ENCODE assay signal across 10 mouse cellular contexts in the genomic region with DNA sequence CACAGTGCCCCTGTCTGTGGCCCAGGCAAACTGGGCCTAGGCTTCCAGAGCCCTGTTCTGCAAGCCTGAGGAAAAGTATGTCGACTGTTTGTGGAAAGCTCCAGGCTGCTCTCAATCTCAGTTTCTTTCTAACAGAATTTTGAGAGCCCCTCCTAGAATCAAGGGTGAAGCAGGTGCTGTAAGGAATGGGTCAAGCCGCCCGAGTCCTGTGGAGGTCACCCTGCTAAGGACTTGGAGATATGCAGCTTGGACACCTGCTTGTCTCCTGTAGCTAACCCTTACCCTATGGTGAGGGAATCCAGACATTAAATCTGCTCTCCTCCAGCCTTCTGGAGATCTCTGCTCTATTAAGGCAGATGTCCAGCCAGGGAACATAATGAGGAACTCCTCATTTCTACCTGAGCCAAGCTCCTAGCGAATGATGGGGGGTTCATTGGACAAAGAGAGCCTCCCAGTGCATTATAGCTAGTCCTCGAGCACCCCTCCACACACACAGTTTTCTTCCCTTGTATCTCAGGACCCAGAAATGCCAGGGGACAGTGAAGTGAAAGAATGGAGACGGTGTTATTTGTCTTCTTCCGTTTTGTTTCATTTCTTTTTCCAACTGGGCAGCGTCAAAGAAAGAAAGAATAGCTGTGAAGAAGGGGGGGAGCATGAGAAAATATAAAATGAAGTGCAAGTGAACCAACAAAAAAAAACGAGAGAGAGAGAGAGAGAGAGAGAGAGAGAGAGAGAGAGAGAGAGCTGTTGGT. TPM values are rescaled to one million over a fixed set of nuclear protein-coding genes. Genes with fewer than 3 reads are reported as not detected.
A peak's percentile ranks its signal among the peaks of the same experiment; 100 is the strongest.
DNase-seq lines count a peak whose midpoint lies in the region; ATAC-seq and TF ChIP-seq lines count a peak whose summit lies in the region.
"Had no signal": no experiment of that assay in that cellular context is flagged by ENCODE, and none has a peak within 500 bp of the region (broad histone marks: within the 10 kb centered on the region; RNA-seq: fewer than 3 reads in every experiment).

No protein-coding gene starts in this region.

- H3K4me1 ChIP-seq in hindbrain, embryonic 11.5 days (replicated peaks; ENCODE audit: control insufficient read depth, insufficient read depth, low read length) = peaks cover 21% of the 10 kb centered on the region
- no peaks in the 10 kb centered on the region for H3K4me1 ChIP-seq in hindbrain, postnatal 0 days (ENCODE audit: insufficient read depth, low read length)
- H3K4me1 ChIP-seq in brown adipose tissue, adult 24 weeks (ENCODE audit: control insufficient read depth, insufficient read depth, insufficient read length, low read length) = no peaks in the 10 kb centered on the region
- peaks cover 60% of the 10 kb centered on the region for H3K4me1 ChIP-seq in embryonic facial prominence, embryonic 15.5 days
- H3K4me1 ChIP-seq in limb, embryonic 15.5 days = peaks cover 55% of the 10 kb centered on the region

- 6% methylated on average over 9 of the region's 9 CpGs for WGBS in hindbrain, embryonic 11.5 days
- 7% methylated on average over 9 of the region's 9 CpGs for WGBS in hindbrain, postnatal 0 days
- WGBS in embryonic facial prominence, embryonic 15.5 days = 15% methylated on average over 9 of the region's 9 CpGs
- 23% methylated on average over 9 of the region's 9 CpGs for WGBS in limb, embryonic 15.5 days

- H3K4me2 ChIP-seq in hindbrain, embryonic 11.5 days (replicated peaks; ENCODE audit: low read depth, low read length) = 0 out of 2 replicates have a peak overlapping the region, but pooled peaks have one; percentile 5
- H3K4me2 ChIP-seq in hindbrain, postnatal 0 days (ENCODE audit: low read depth, low read length) = no peak overlapping the region
- peak overlapping the region; percentile 81 for H3K4me2 ChIP-seq in embryonic facial prominence, embryonic 15.5 days (replicated peaks)
- peak overlapping the region; percentile 92 for H3K4me2 ChIP-seq in limb, embryonic 15.5 days

- H3K9ac ChIP-seq in hindbrain, embryonic 11.5 days (ENCODE audit: low read depth, low read length) = no peak overlapping the region
- H3K9ac ChIP-seq in hindbrain, postnatal 0 days (replicated peaks; ENCODE audit: low read length) = no peak overlapping the region
- H3K9ac ChIP-seq in embryonic facial prominence, embryonic 15.5 days = peak overlapping the region; percentile 80; the same call in 1 of the 2 replicates
- H3K9ac ChIP-seq in limb, embryonic 15.5 days = no peak overlapping the region

- H3K36me3 ChIP-seq in hindbrain, embryonic 11.5 days (ENCODE audit: control insufficient read depth, insufficient read depth, low read length) = no peaks in the 10 kb centered on the region
- H3K36me3 ChIP-seq in hindbrain, postnatal 0 days (ENCODE audit: insufficient read depth, low read length) = no peaks in the 10 kb centered on the region
- no peaks in the 10 kb centered on the region for H3K36me3 ChIP-seq in embryonic facial prominence, embryonic 15.5 days
- H3K36me3 ChIP-seq in limb, embryonic 15.5 days = no peaks in the 10 kb centered on the region

- no peaks in the 10 kb centered on the region for H3K9me3 ChIP-seq in hindbrain, embryonic 11.5 days (ENCODE audit: control insufficient read depth, low read length)
- no peaks in the 10 kb centered on the region for H3K9me3 ChIP-seq in hindbrain, postnatal 0 days (ENCODE audit: low read length)
- no peaks in the 10 kb centered on the region for H3K9me3 ChIP-seq in embryonic facial prominence, embryonic 15.5 days (replicated peaks)
- no peaks in the 10 kb centered on the region for H3K9me3 ChIP-seq in limb, embryonic 15.5 days

- H3K27me3 ChIP-seq in hindbrain, embryonic 11.5 days (ENCODE audit: control insufficient read depth, insufficient read depth, low read length) = peaks cover 91% of the 10 kb centered on the region
- H3K27me3 ChIP-seq in hindbrain, postnatal 0 days (ENCODE audit: insufficient read depth, low read length) = peaks cover 75% of the 10 kb centered on the region
- H3K27me3 ChIP-seq in embryonic facial prominence, embryonic 15.5 days = peaks cover 65% of the 10 kb centered on the region
- peaks cover 88% of the 10 kb centered on the region for H3K27me3 ChIP-seq in limb, embryonic 15.5 days

- H3K4me3 ChIP-seq in hindbrain, embryonic 11.5 days (ENCODE audit: low read depth, low read length) = peak overlapping the region; percentile 20; the same call in 1 of the 2 replicates
- H3K4me3 ChIP-seq in hindbrain, postnatal 0 days (ENCODE audit: low read length) = no peak overlapping the region
- H3K4me3 ChIP-seq in brown adipose tissue, adult 24 weeks (ENCODE audit: insufficient read depth, low read depth, low read length) = peak overlapping the region; percentile 57
- peak overlapping the region; percentile 67 for H3K4me3 ChIP-seq in embryonic facial prominence, embryonic 15.5 days (replicated peaks)
- peak overlapping the region; percentile 63 for H3K4me3 ChIP-seq in limb, embryonic 15.5 days

- H3K27ac ChIP-seq in hindbrain, embryonic 11.5 days (ENCODE audit: low read depth, low read length) = no peak overlapping the region
- no peak overlapping the region for H3K27ac ChIP-seq in hindbrain, postnatal 0 days
- H3K27ac ChIP-seq in brown adipose tissue, adult 24 weeks (replicated peaks; ENCODE audit: low read depth, low read length) = peak overlapping the region; percentile 5; the same call in 1 of the 2 replicates
- peak overlapping the region; percentile 89 for H3K27ac ChIP-seq in embryonic facial prominence, embryonic 15.5 days (replicated peaks)
- H3K27ac ChIP-seq in limb, embryonic 15.5 days = no peak overlapping the region
- H3K27ac ChIP-seq: macrophage had no signal

- TF ChIP-seq CTCF in hindbrain, postnatal 0 days (IDR thresholded peaks at IDR 0.05; ENCODE audit: low read depth) = no peak

- ATAC-seq in hindbrain, embryonic 11.5 days (ENCODE audit: low FRiP score) = no peak
- ATAC-seq in hindbrain, postnatal 0 days = no peak
- no peak for ATAC-seq in embryonic facial prominence, embryonic 15.5 days (ENCODE audit: insufficient number of reproducible peaks, low FRiP score, low TSS enrichment, low read depth)
- ATAC-seq in limb, embryonic 15.5 days (ENCODE audit: insufficient number of reproducible peaks, low FRiP score, low TSS enrichment, low read depth) = no peak

- DNase-seq in hindbrain, embryonic 11.5 days (ENCODE audit: low spot score) = peak; percentile 49
- DNase-seq in hindbrain, postnatal 0 days (ENCODE audit: low spot score) = no peak
- no peak for DNase-seq in frontal cortex, postnatal 10 days (ENCODE audit: low spot score in 2 of 2)
- DNase-seq in spleen, adult 12 weeks (ENCODE audit: low spot score) = no peak

RNA-seq across cellular contexts. Expression of gene Tbx2, which starts 2.8 kb away (rescaled TPM):
- 2.3 and 3.7 TPM in 2 replicates for polyA plus RNA-seq in hindbrain, embryonic 11.5 days (2014; fragmentation: Nextera tagmentation; extraction: Ambion mirVana)
- 3.6 and 7.9 TPM in 2 replicates for total RNA-seq in hindbrain, postnatal 0 days (2014; rRNA removed)
- 0.70 and 0.86 TPM in 2 replicates for polyA plus RNA-seq in hindbrain, postnatal 0 days (2015; fragmentation: Nextera tagmentation; extraction: Ambion mirVana)
- 1.2 and 1.5 TPM in 2 replicates for polyA plus RNA-seq in brown adipose tissue, adult 24 weeks (2012; ENCODE audit: insufficient read depth, insufficient read length, missing spikeins)
- polyA plus RNA-seq in embryonic facial prominence, embryonic 15.5 days (2015; fragmentation: Nextera tagmentation; extraction: Ambion mirVana) = 8.0 and 8.1 TPM in 2 replicates
- polyA plus RNA-seq in limb, embryonic 15.5 days (2015; fragmentation: Nextera tagmentation; extraction: Ambion mirVana) = 3.4 and 4.1 TPM in 2 replicates
- polyA plus RNA-seq: macrophage had no signal

RNA-seq across cellular contexts. Expression of gene Gm11444, which starts 15.0 kb away (rescaled TPM):
- polyA plus RNA-seq in hindbrain, embryonic 11.5 days (2014; fragmentation: Nextera tagmentation; extraction: Ambion mirVana) = not detected in 2 replicates
- total RNA-seq in hindbrain, postnatal 0 days (2014; rRNA removed) = not detected in 2 replicates
- polyA plus RNA-seq in hindbrain, postnatal 0 days (2015; fragmentation: Nextera tagmentation; extraction: Ambion mirVana) = not detected in 2 replicates
- not detected in 2 replicates for polyA plus RNA-seq in brown adipose tissue, adult 24 weeks (2012; ENCODE audit: insufficient read depth, insufficient read length, missing spikeins)
- polyA plus RNA-seq in embryonic facial prominence, embryonic 15.5 days (2015; fragmentation: Nextera tagmentation; extraction: Ambion mirVana) = 0.31 TPM in 1 of 2 replicates, not detected in the other
- polyA plus RNA-seq in limb, embryonic 15.5 days (2015; fragmentation: Nextera tagmentation; extraction: Ambion mirVana) = not detected in 2 replicates
- total RNA-seq: adrenal gland, postnatal 10 days; heart, adult 18-20 months had no signal
- polyA plus RNA-seq: macrophage had no signal

RNA-seq across cellular contexts. Expression of gene Tbx4, which starts 51.0 kb away (rescaled TPM):
- polyA plus RNA-seq in hindbrain, embryonic 11.5 days (2014; fragmentation: Nextera tagmentation; extraction: Ambion mirVana) = 0.08 and 0.13 TPM in 2 replicates
- 0.18 and 0.47 TPM in 2 replicates for total RNA-seq in hindbrain, postnatal 0 days (2014; rRNA removed)
- 0.20 and 0.23 TPM in 2 replicates for polyA plus RNA-seq in hindbrain, postnatal 0 days (2015; fragmentation: Nextera tagmentation; extraction: Ambion mirVana)
- polyA plus RNA-seq in brown adipose tissue, adult 24 weeks (2012; ENCODE audit: insufficient read depth, insufficient read length, missing spikeins) = not detected in 2 replicates
- polyA plus RNA-seq in embryonic facial prominence, embryonic 15.5 days (2015; fragmentation: Nextera tagmentation; extraction: Ambion mirVana) = 1.8 and 2.1 TPM in 2 replicates
- polyA plus RNA-seq in limb, embryonic 15.5 days (2015; fragmentation: Nextera tagmentation; extraction: Ambion mirVana) = 14.9 and 21.9 TPM in 2 replicates
- polyA plus RNA-seq: macrophage had no signal

Comparison
In these comparisons a context has a peak if more than half of its experiments do, and no peak if none do; other contexts are left out.
1. H3K27ac ChIP-seq: peak in brown adipose tissue, adult 24 weeks (single experiment) and embryonic facial prominence, embryonic 15.5 days (single experiment); none in hindbrain, embryonic 11.5 days (single experiment), hindbrain, postnatal 0 days (single experiment) and limb, embryonic 15.5 days (single experiment).